Mouse (Mus musculus) forebrain, embryonic 16.5 days (tissue): ENCODE results near the gene Cfap206. TPM values are rescaled to one million over a fixed set of nuclear protein-coding genes. Genes with fewer than 3 reads are reported as not detected.

Experiments used
- ATAC-seq: fragments of 200-750 bp; cut with Nextera tagmentation; 2 replicates; pipeline ENCODE4 v1.8.0; 2017; ENCODE audit warnings: mild to moderate bottlenecking, moderate library complexity
- H3K27ac ChIP-seq: fragments of 300-500 bp; sonication (generic); 2 replicates; pipeline ENCODE4 v1.5.1; 2014; ENCODE audit warnings: low read length, control low read depth
- H3K27me3 ChIP-seq: fragments of 300-500 bp; sonication (generic); replicated peaks from 2 replicates; pipeline ENCODE4 v1.6.1; 2014; ENCODE audit warnings: low read length; ENCODE audit not compliant: control insufficient read depth, insufficient read depth
- H3K36me3 ChIP-seq: fragments of 300-500 bp; sonication (generic); 2 replicates; pipeline ENCODE4 v1.6.1; 2014; ENCODE audit not compliant: control insufficient read depth, insufficient read depth
- H3K4me1 ChIP-seq: fragments of 300-500 bp; sonication (generic); replicated peaks from 2 replicates; pipeline ENCODE4 v1.6.1; 2014; ENCODE audit warnings: low read length; ENCODE audit not compliant: control insufficient read depth, insufficient read depth
- H3K4me2 ChIP-seq: fragments of 300-500 bp; sonication (generic); 2 replicates; pipeline ENCODE4 v1.6.1; 2014; ENCODE audit warnings: mild to moderate bottlenecking, low read length, control low read depth
- H3K4me3 ChIP-seq: fragments of 300-500 bp; sonication (generic); replicated peaks from 2 replicates; pipeline ENCODE4 v1.5.1; 2014; ENCODE audit warnings: mild to moderate bottlenecking, low read length, control low read depth
- H3K9ac ChIP-seq: fragments of 300-500 bp; sonication (generic); replicated peaks from 2 replicates; pipeline ENCODE4 v1.6.1; 2014; ENCODE audit warnings: low read depth, low read length, control low read depth
- H3K9me3 ChIP-seq: fragments of 300-500 bp; sonication (generic); 2 replicates; pipeline ENCODE4 v1.6.1; 2016; ENCODE audit warnings: low read length; ENCODE audit not compliant: control insufficient read depth
- WGBS: fragments of 180-500 bp; shearing (Covaris S2); extraction: QIAGEN DNeasy Blood & Tissue Kit; methylation state at CpG from one replicate; pipeline ENCODE4 v1.1.7; 2014; 5-methylcytosine and 5-hydroxymethylcytosine counted together
- polyA plus RNA-seq: library from polyadenylated mRNA; unstranded; fragments of >200 nt; fragmentation: Nextera tagmentation; extraction: Ambion mirVana; gene quantifications from 2 replicates; pipeline ENCODE4 v1.2.1, GENCODE M21; 2015

Gene Cfap206
- polyA plus RNA-seq, 1 experiment from 2014 or later = 0.99 TPM

GRCm38 (mm10) chr4:34653179-34653578 is 76.8 kb downstream of the Cfap206 start:
- Histone ChIP-seq H3K36me3 (peaks cover 19% of the 10 kb centered on the region), H3K27ac (no peak overlapping the region), H3K27me3 (no peaks in the 10 kb centered on the region), H3K9ac (no peak overlapping the region), H3K9me3 (no peaks in the 10 kb centered on the region), H3K4me3 (no peak overlapping the region), H3K4me1 (no peaks in the 10 kb centered on the region), H3K4me2 (no peak overlapping the region)
- ATAC-seq = no peak
- 94% methylated on average over 7 of the region's 7 CpGs for WGBS

- H3K27me3 ChIP-seq = no peaks in the 10 kb centered on the region
- H3K36me3 ChIP-seq = peaks cover 15% of the 10 kb centered on the region
- no peak overlapping the region for H3K4me3 ChIP-seq
These were observed 85.2 kb downstream of the Cfap206 start for GRCm38 (mm10) chr4:34644779-34645178.

GRCm38 (mm10) chr4:34640731-34641130 is 89.3 kb downstream of the Cfap206 start:
- Histone ChIP-seq H3K4me2 (no peak overlapping the region), H3K9me3 (no peaks in the 10 kb centered on the region), H3K9ac (no peak overlapping the region), H3K36me3 (peaks cover 10% of the 10 kb centered on the region), H3K27ac (no peak overlapping the region), H3K27me3 (no peaks in the 10 kb centered on the region), H3K4me1 (no peaks in the 10 kb centered on the region), H3K4me3 (no peak overlapping the region)
- no peak for ATAC-seq
- 99% methylated on average over 3 of the region's 3 CpGs for WGBS

More at GRCm38 (mm10) chr4:34644779-34645178, 85.2 kb downstream of the Cfap206 start:
- Histone ChIP-seq H3K4me1 (no peaks in the 10 kb centered on the region), H3K9me3 (no peaks in the 10 kb centered on the region), H3K9ac (no peak overlapping the region), H3K27ac (no peak overlapping the region), H3K4me2 (no peak overlapping the region)
- ATAC-seq = no peak

- Histone ChIP-seq H3K9me3 (no peaks in the 10 kb centered on the region), H3K36me3 (peaks cover 10% of the 10 kb centered on the region), H3K9ac (no peak overlapping the region), H3K27ac (no peak overlapping the region), H3K4me2 (no peak overlapping the region), H3K27me3 (no peaks in the 10 kb centered on the region), H3K4me1 (no peaks in the 10 kb centered on the region), H3K4me3 (no peak overlapping the region)
- WGBS = 90% methylated on average over 5 of the region's 5 CpGs
- ATAC-seq = no peak
These were observed 90.2 kb downstream of the Cfap206 start for GRCm38 (mm10) chr4:34639745-34640364.

Other genes with a start within 250 kb of the Cfap206 start
- 79.4 and 93.1 TPM in 2 replicates for gene Akirin2, start 179.3 kb downstream of the Cfap206 start, polyA plus RNA-seq
- gene Orc3, start 115.3 kb downstream of the Cfap206 start, polyA plus RNA-seq = 99.1 and 104 TPM in 2 replicates
- 55.0 and 63.4 TPM in 2 replicates for gene Rars2, start 115.2 kb downstream of the Cfap206 start, polyA plus RNA-seq
- gene Slc35a1, start 42.8 kb downstream of the Cfap206 start, polyA plus RNA-seq = 54.8 and 55.3 TPM in 2 replicates
- not detected in 2 replicates for gene Gm136, start 26.1 kb upstream of the Cfap206 start, polyA plus RNA-seq
- 43.3 and 50.3 TPM in 2 replicates for gene Smim8, start 48.2 kb upstream of the Cfap206 start, polyA plus RNA-seq
- 36.6 and 41.5 TPM in 2 replicates for gene Zfp292, start 152.8 kb upstream of the Cfap206 start, polyA plus RNA-seq
- not detected in 2 replicates for gene Cga, start 163.6 kb upstream of the Cfap206 start, polyA plus RNA-seq